Mouse (Mus musculus): ENCODE data around the gene Cyth1. TPM values are rescaled to one million over a fixed set of nuclear protein-coding genes. Genes with fewer than 3 reads are reported as not detected.
A peak's percentile ranks its signal among the peaks of the same experiment; 100 is the strongest.

Cyth1 gene
- total and polyA plus RNA-seq, 3 experiments = 13.2 to 13.6 TPM; not detected in 1

DNA sequence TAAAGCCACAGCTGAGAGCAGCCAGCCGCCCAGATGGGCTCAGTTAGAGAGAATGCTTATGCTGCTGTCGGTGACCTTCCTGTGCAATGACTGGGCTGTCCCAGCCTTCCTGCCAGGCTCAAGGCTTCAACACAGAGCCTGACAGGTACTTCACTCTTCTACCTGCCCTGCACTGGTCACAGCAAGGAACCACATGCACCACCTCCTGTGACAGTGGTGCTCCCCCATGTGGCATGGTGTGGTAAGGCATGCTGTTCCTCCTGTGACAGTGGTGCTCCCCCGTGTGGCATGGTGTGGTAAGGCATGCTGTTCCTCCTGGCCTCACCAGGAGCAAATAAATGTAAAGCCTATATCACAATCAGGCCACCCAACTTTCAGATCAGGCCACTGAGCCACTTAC, 145.6 kb downstream of the Cyth1 start:
- Histone ChIP-seq H3K79me2 (ENCODE audit: control insufficient read depth, insufficient read depth, low read length, poor library complexity) (no peaks in the 10 kb centered on the region), H3K36me3 (ENCODE audit: control insufficient read depth in 1 of 2, insufficient read depth in 2 of 2, low read length in 2 of 2) (no peaks in the 10 kb centered on the region), H3K9ac (ENCODE audit: control insufficient read depth, low read depth, low read length, poor library complexity, severe bottlenecking) (no peak overlapping the region), H3K4me3 (ENCODE audit: control insufficient read depth in 1 of 2, insufficient read depth in 1 of 2, low read depth in 2 of 2, low read length in 2 of 2) (no peak overlapping the region), H3K27me3 (ENCODE audit: control insufficient read depth in 1 of 2, insufficient read depth in 2 of 2, low read length in 2 of 2) (peaks cover 0 to 6% of the 10 kb centered on the region in 2 experiments; a peak in 2 of 4 replicates), H3K4me1 (ENCODE audit: control insufficient read depth in 1 of 2, insufficient read depth in 2 of 2, low read length in 2 of 2) (no peaks in the 10 kb centered on the region), H3K27ac (ENCODE audit: control insufficient read depth, low read depth, low read length) (no peak overlapping the region), H3K9me3 (replicated peaks; ENCODE audit: insufficient read depth, low read length) (no peaks in the 10 kb centered on the region)
- peak; percentile 87 for DNase-seq (ENCODE audit: low read depth, low spot score)
- TF ChIP-seq MAZ (IDR thresholded peaks at IDR 0.05; ENCODE audit: low read depth, low read length) (0 out of 2 replicates have a peak, but pooled peaks have one; percentile 45), CTCF (IDR thresholded peaks at IDR 0.05 in 2 of 3, conservative IDR thresholded peaks at IDR 0.05 in 1 of 3; ENCODE audit: control insufficient read depth in 1 of 3, insufficient read depth in 1 of 3, low read depth in 2 of 3, low read length in 3 of 3, poor library complexity in 1 of 3, severe bottlenecking in 1 of 3) (peak in 2 of 3 experiments; percentile 100; a peak in 5 of 6 replicates), ZMIZ1 (IDR thresholded peaks at IDR 0.05; ENCODE audit: low read depth, low read length) (no peak), EP300 (IDR thresholded peaks at IDR 0.05; ENCODE audit: low read depth in 1 of 2, low read length in 2 of 2) (0 out of 4 replicates have a peak, but pooled peaks of 1 of the 2 experiments have one; percentile 7), TBP (IDR thresholded peaks at IDR 0.05; ENCODE audit: low read depth, low read length) (no peak), POLR2A (IDR thresholded peaks at IDR 0.05; ENCODE audit: control insufficient read depth in 1 of 2, insufficient read depth in 1 of 2, low read depth in 1 of 2, low read length in 2 of 2, poor library complexity in 1 of 2) (no peak), MAX (IDR thresholded peaks at IDR 0.05; ENCODE audit: low read length) (peak; percentile 84), RAD21 (IDR thresholded peaks at IDR 0.05; ENCODE audit: low read depth, low read length) (peak; percentile 79), USF2 (IDR thresholded peaks at IDR 0.05; ENCODE audit: borderline replicate concordance in 1 of 2, insufficient read depth in 1 of 2, low read depth in 1 of 2, low read length in 2 of 2) (no peak), SMC3 (IDR thresholded peaks at IDR 0.05; ENCODE audit: low read depth, low read length) (peak; percentile 98), JUND (IDR thresholded peaks at IDR 0.05; ENCODE audit: low read depth, low read length) (no peak), ZC3H11A (IDR thresholded peaks at IDR 0.05; ENCODE audit: low read depth, low read length) (peak; percentile 84), NRF1 (IDR thresholded peaks at IDR 0.05; ENCODE audit: insufficient read depth, low read depth, low read length, poor library complexity, severe bottlenecking) (no peak), GATA1 (IDR thresholded peaks at IDR 0.05; ENCODE audit: low read depth, low read length) (no peak), CHD2 (IDR thresholded peaks at IDR 0.05; ENCODE audit: low read length) (no peak), CHD1 (IDR thresholded peaks at IDR 0.05; ENCODE audit: low read depth, low read length) (no peak), SIN3A (IDR thresholded peaks at IDR 0.05; ENCODE audit: low read length) (no peak), ELF1 (IDR thresholded peaks at IDR 0.05; ENCODE audit: low read depth, low read length) (no peak), MYC (IDR thresholded peaks at IDR 0.05; ENCODE audit: low read depth, low read length) (peak; percentile 91), ETS1 (IDR thresholded peaks at IDR 0.05; ENCODE audit: low read depth, low read length) (no peak), MXI1 (IDR thresholded peaks at IDR 0.05; ENCODE audit: low read depth, low read length) (no peak), UBTF (IDR thresholded peaks at IDR 0.05; ENCODE audit: borderline replicate concordance, insufficient read depth, low read depth, low read length) (no peak), POLR2AphosphoS5 (IDR thresholded peaks at IDR 0.05; ENCODE audit: borderline replicate concordance, low read depth, low read length) (no peak), ZKSCAN1 (IDR thresholded peaks at IDR 0.05; ENCODE audit: low read depth, low read length) (no peak), USF1 (IDR thresholded peaks at IDR 0.05; ENCODE audit: low read depth, low read length) (no peak), TAL1 (IDR thresholded peaks at IDR 0.05; ENCODE audit: low read length) (no peak), BHLHE40 (IDR thresholded peaks at IDR 0.05; ENCODE audit: borderline replicate concordance, low read depth, low read length) (no peak), MEF2A (IDR thresholded peaks at IDR 0.05; ENCODE audit: extremely low read depth, insufficient replicate concordance, low read depth, low read length, poor library complexity, severe bottlenecking) (no peak), HCFC1 (IDR thresholded peaks at IDR 0.05; ENCODE audit: low read depth, low read length) (no peak), MAFK (IDR thresholded peaks at IDR 0.05; ENCODE audit: borderline replicate concordance, low read depth, low read length) (no peak), MYB (IDR thresholded peaks at IDR 0.05; ENCODE audit: low read depth, low read length) (no peak), KAT2A (conservative IDR thresholded peaks at IDR 0.05; ENCODE audit: low read depth, low read length) (no peak), NELFE (IDR thresholded peaks at IDR 0.05; ENCODE audit: low read depth, low read length) (no peak), GABPA (IDR thresholded peaks at IDR 0.05; ENCODE audit: low read depth, low read length) (no peak), TCF12 (IDR thresholded peaks at IDR 0.05; ENCODE audit: low read depth, low read length) (no peak), E2F4 (IDR thresholded peaks at IDR 0.05; ENCODE audit: borderline replicate concordance, low read depth, low read length) (no peak), RCOR1 (IDR thresholded peaks at IDR 0.05; ENCODE audit: low read depth, low read length) (no peak), POLR2AphosphoS2 (IDR thresholded peaks at IDR 0.05; ENCODE audit: low read length) (no peak)

All from MEL (cell line).